Mouse (Mus musculus): Measurements from ENCODE around the gene Plcb4.

- TF ChIP-seq CTCF (IDR thresholded peaks at IDR 0.05; ENCODE audit: borderline replicate concordance, control insufficient read depth, extremely low read depth, insufficient read depth, low read length, poor library complexity) (no peak), POLR2A (IDR thresholded peaks at IDR 0.05; ENCODE audit: control insufficient read depth, extremely low read depth, insufficient read depth, low read length, poor library complexity) (no peak)
Observed at GRCm38 (mm10) chr2:135676978-135677501, 18.2 kb downstream of the Plcb4 start.

All from thymus, adult 2 months (tissue).